Mouse (Mus musculus): ENCODE results near the gene Dhrs7c. TPM values are rescaled to one million over a fixed set of nuclear protein-coding genes. Genes with fewer than 3 reads are reported as not detected.

Gene Dhrs7c
- total RNA-seq (2021) = not detected in 2 replicates
- long read RNA-seq, experiment 1 = 0 reads
- long read RNA-seq, experiment 2 = 0 reads

- DNase-seq = no peak
Observed at GRCm38 (mm10) chr11:67797931-67798330, at the start of gene Dhrs7c. Dhrs7c (plus strand) TSS chr11:67798187.

- DNase-seq = no peak
Observed at GRCm38 (mm10) chr11:67756287-67756686, 41.7 kb upstream of the Dhrs7c start.

- peak; percentile 31 for DNase-seq
Observed at GRCm38 (mm10) chr11:67757373-67758167, 40.4 kb upstream of the Dhrs7c start.

GRCm38 (mm10) chr11:67771053-67771452, 26.9 kb upstream of the Dhrs7c start, which contains the start of gene Glp2r:
Glp2r (minus strand) TSS chr11:67771153.
- DNase-seq = no peak

- no peak for DNase-seq
Observed at GRCm38 (mm10) chr11:67771691-67772090, 26.3 kb upstream of the Dhrs7c start.

- DNase-seq = peak; percentile 66
Observed at GRCm38 (mm10) chr11:67772577-67772976, 25.4 kb upstream of the Dhrs7c start.

GRCm38 (mm10) chr11:67774379-67774778, 23.6 kb upstream of the Dhrs7c start, which contains the start of gene Gsg1l2:
Gsg1l2 (plus strand) TSS chr11:67774608.
- DNase-seq = no peak

GRCm38 (mm10) chr11:67790182-67790581, 7.8 kb upstream of the Dhrs7c start:
- no peak for DNase-seq

- no peak for DNase-seq
Observed at GRCm38 (mm10) chr11:67800130-67800723, 2.2 kb downstream of the Dhrs7c start.

GRCm38 (mm10) chr11:67801169-67801568, 3.2 kb downstream of the Dhrs7c start:
- DNase-seq = no peak

GRCm38 (mm10) chr11:67805538-67805937, 7.6 kb downstream of the Dhrs7c start:
- DNase-seq = no peak

- DNase-seq = no peak
Observed at GRCm38 (mm10) chr11:67806832-67807597, 9.0 kb downstream of the Dhrs7c start.

- DNase-seq = no peak
Observed at GRCm38 (mm10) chr11:67808051-67808450, 10.1 kb downstream of the Dhrs7c start.

- peak; percentile 28 for DNase-seq
Observed at GRCm38 (mm10) chr11:67811535-67811934, 13.5 kb downstream of the Dhrs7c start.

- DNase-seq = peak; percentile 26
Observed at GRCm38 (mm10) chr11:67819604-67820003, 21.6 kb downstream of the Dhrs7c start.

- DNase-seq = peak; percentile 67
Observed at GRCm38 (mm10) chr11:67820221-67820620, 22.2 kb downstream of the Dhrs7c start.

GRCm38 (mm10) chr11:67821560-67821959, 23.6 kb downstream of the Dhrs7c start:
- DNase-seq = no peak

GRCm38 (mm10) chr11:67828360-67829059, 30.5 kb downstream of the Dhrs7c start:
- DNase-seq = no peak

GRCm38 (mm10) chr11:67829530-67829929, 31.5 kb downstream of the Dhrs7c start:
- no peak for DNase-seq

- no peak for DNase-seq
Observed at GRCm38 (mm10) chr11:67831820-67832219, 33.8 kb downstream of the Dhrs7c start.

- no peak for DNase-seq
Observed at GRCm38 (mm10) chr11:67835408-67836078, 37.6 kb downstream of the Dhrs7c start.
